Mouse (Mus musculus): Measurements from ENCODE around the gene Snapc3.
"Not testable (repeated sequence)": the region's sequence is repeated elsewhere in the genome, so short reads cannot be mapped to it uniquely, and the experiment has no call there.

The Snapc3 gene

GRCm38 (mm10) chr4:83497013-83497412, 79.5 kb downstream of the Snapc3 start:
- not testable (repeated sequence) for DNase-seq (ENCODE audit: low read depth, low spot score)

- DNase-seq (ENCODE audit: low read depth, low spot score) = peak; percentile 73
Observed at GRCm38 (mm10) chr4:83500154-83501036, 82.9 kb downstream of the Snapc3 start.

DNA sequence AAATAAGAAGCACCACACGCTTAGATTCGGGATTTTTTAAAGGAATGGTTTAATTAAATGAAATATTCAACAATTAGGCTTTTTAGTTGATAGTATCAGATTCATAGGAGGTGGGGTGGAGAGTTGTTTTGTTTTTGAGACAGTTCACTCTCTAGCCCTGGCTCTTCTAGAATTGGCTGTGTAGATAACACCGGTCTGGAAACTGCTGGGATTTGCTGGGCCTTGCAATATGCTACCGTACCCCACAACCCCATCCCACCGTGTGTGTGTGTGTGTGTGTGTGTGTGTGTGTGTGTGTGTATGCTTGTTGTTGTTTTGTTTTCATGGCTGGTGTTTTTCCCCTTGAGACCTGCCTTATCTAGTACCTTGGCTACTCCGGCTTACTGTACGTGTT, 83.5 kb downstream of the Snapc3 start:
- DNase-seq (ENCODE audit: low read depth, low spot score) = no peak

- no peak for DNase-seq (ENCODE audit: low read depth, low spot score)
Observed at GRCm38 (mm10) chr4:83509600-83509999, 92.1 kb downstream of the Snapc3 start.

GRCm38 (mm10) chr4:83511083-83511482, 93.6 kb downstream of the Snapc3 start:
- DNase-seq (ENCODE audit: low read depth, low spot score) = no peak

- DNase-seq (ENCODE audit: low read depth, low spot score) = no peak
Observed at GRCm38 (mm10) chr4:83512217-83512616, 94.7 kb downstream of the Snapc3 start.

- no peak for DNase-seq (ENCODE audit: low read depth, low spot score)
Observed at GRCm38 (mm10) chr4:83512644-83513043, 95.1 kb downstream of the Snapc3 start.

DNA sequence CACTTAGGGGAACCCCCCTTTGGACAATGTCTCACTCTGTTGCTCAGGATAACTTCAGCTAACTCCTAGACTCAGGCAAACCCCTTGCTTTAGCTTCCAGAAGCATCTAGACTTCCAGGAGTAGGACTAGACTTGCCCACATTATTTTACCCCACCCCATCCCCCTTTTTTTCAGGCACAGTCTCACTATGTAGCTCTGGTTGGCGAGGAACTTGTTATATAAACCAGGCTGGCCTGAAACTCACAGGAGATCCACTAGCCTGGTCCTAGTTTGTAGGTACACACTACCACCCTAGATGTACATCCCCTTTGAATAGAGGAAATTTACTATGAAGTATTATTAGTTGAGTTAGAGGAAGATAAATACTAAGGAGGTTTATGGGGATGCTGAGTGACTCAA, 96.7 kb downstream of the Snapc3 start:
- DNase-seq (ENCODE audit: low read depth, low spot score) = no peak

GRCm38 (mm10) chr4:83514976-83515669, 97.6 kb downstream of the Snapc3 start:
- DNase-seq (ENCODE audit: low read depth, low spot score) = no peak

DNA sequence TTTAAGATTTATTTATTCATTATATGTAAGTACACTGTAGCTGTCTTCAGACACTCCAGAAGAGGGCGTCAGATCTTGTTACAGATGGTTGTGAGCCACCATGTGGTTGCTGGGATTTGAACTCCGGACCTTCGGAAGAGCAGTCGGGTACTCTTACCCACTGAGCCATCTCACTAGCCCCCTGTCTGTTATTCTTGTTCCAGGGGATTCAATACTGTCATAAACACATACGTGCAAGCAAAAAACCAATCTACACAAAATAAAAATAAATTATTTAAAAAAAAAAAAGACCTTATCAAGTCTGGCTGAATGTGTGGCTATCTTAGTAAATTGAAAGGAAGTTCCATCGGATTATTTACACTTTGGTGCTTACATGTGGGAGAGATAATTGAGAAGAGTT, 98.6 kb downstream of the Snapc3 start:
- DNase-seq (ENCODE audit: low read depth, low spot score) = not testable (repeated sequence)

Measured in WW6 (cell line).